Mouse (Mus musculus) liver, embryonic 14 days (tissue): ENCODE measurements around the gene Ccdc142. TPM values are rescaled to one million over a fixed set of nuclear protein-coding genes. Genes with fewer than 3 reads are reported as not detected.

Experiments
- polyA plus RNA-seq: library from polyadenylated mRNA; depleted of rRNA; stranded (reverse); fragments of >200 nt; gene quantifications from 2 replicates; pipeline ENCODE4 v1.2.3, GENCODE M21; 2012; rRNA removed

Gene Ccdc142
- 1.0 and 1.1 TPM in 2 replicates for polyA plus RNA-seq

GRCm38 (mm10) chr6:83101316-83101687 is at the start of gene Ccdc142, which contains the start of gene Gm42688:
Gene Ccdc142, plus strand, starts transcription at chr6:83101601.
Gene Gm42688, plus strand, starts transcription at chr6:83101617.

DNA sequence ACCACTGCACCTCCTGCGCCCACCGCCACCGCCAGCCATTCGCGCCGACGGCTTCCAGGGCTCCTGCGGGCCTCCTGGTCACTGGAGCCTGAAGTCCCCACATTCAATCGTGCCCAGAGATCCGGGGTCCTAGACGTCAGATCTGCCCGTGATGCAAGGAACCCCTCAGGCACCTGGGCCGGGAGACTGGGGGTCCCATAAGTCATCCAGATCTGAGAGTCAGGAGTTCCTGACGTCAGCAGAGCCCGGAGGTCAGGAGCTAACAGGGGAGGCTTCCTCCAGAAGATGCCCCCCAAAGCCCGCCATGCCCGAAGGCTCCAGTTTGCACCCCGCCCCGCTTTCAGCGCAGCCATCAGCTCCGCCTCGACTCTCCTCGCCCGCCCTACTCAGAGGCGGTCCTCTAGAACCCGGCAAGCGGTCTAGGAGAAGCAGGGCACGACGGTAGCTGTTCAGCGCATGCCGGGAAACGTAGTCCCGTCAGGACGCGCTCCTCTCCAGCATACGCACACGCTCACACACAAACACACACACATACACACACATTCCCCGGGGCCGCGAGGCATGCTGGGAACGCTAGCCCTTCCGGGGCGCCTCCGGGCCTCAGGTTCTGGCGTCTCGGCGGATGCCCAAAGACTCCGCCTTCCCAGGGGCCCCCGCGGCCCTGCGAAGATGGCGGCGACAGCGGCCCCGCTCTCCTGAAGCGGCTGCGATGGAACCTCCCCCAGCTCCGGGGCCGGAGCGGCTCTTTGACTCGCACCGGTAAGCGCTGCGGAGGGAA is 47.1 kb upstream of the Ccdc142 start, which contains the start of gene Aup1:
Aup1 (plus strand) TSS at position 448 of the 778 bp plus-strand sequence.

DNA sequence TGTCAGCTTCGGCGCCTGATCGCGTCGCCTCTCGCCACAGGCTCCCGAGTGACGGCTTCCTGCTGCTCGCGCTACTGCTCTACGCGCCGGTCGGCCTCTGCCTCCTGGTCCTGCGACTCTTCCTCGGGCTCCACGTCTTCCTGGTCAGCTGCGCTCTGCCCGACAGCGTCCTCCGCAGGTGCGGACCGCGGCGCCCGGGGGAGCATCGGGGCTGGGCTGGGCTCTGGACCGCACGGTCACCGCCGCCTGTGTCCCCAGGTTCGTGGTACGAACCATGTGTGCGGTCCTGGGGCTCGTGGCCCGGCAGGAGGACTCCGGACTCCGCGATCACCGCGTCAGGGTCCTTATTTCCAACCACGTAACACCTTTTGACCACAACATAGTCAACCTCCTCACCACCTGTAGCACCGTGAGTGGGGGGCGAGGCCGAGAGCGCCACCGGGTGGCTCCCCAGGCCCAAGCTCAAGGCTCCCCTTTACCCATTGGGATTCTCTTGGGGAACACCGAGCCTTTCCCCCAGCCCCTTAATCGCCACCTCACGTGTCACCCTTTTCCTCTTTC is 46.5 kb upstream of the Ccdc142 start, which contains the start of gene Htra2:
Htra2 (minus strand) TSS at position 403 of the 561 bp plus-strand sequence.

GRCm38 (mm10) chr6:83057790-83058189 is 43.6 kb upstream of the Ccdc142 start, which contains the start of gene Dqx1:
Gene Dqx1, plus strand, starts transcription at chr6:83057844.

DNA sequence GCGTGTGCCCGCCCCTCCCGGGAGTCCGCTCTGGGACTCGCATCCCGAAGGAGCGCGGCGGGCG is 31.3 kb upstream of the Ccdc142 start, which contains the start of gene Tlx2:
Tlx2 (minus strand) TSS at position 47 of the 64 bp plus-strand sequence.

GRCm38 (mm10) chr6:83077630-83078323 is 23.6 kb upstream of the Ccdc142 start, which contains the start of gene Pcgf1:
Gene Pcgf1, plus strand, starts transcription at chr6:83077869.

GRCm38 (mm10) chr6:83086121-83087035 is 15.0 kb upstream of the Ccdc142 start, which contains the start of gene Lbx2:
Gene Lbx2, plus strand, starts transcription at chr6:83086367.

DNA sequence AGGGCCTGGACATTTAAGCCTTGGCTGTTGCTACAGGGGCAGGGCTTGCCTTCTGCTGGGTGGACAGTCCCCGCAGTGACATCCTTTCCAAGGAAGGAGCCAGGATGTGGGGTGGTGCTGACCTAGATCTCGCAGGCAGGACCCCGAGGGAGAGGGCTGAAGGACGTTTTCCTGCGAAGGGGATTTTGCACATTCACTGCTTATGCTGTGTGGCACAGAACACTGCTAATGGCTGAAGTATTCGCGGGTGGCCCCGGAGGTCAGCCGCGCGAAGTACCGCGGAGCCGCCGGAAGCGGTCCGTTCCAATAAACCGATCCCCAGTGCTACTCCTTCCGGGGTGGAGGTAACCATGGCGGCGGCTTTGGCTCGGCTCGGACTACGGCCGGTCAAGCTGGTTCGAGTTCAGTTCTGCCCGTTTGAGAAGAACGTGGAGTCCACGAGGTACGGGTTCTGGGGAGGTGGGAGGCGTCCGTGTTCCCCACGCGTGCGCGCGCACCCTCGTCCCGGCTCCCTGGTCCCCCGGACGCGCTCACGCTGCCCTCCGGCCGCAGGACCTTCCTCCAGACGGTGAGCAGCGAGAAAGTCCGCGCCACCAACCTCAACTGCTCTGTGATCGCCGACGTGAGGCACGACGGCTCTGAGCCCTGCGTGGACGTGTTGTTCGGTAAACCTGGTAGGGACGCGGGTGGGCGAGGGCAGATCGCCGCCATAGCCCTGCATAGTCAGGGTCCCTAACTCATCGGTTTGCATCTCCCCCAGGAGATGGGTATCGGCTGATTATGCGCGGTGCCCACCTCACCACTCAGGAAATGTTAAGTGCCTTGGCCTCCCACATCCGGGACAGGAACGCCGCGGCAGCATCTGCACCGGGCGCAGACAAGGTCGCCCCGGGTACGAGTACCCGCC is 7.6 kb downstream of the Ccdc142 start, which contains the start of gene Mrpl53:
Mrpl53 (plus strand) TSS at position 279 of the 907 bp plus-strand sequence.

DNA sequence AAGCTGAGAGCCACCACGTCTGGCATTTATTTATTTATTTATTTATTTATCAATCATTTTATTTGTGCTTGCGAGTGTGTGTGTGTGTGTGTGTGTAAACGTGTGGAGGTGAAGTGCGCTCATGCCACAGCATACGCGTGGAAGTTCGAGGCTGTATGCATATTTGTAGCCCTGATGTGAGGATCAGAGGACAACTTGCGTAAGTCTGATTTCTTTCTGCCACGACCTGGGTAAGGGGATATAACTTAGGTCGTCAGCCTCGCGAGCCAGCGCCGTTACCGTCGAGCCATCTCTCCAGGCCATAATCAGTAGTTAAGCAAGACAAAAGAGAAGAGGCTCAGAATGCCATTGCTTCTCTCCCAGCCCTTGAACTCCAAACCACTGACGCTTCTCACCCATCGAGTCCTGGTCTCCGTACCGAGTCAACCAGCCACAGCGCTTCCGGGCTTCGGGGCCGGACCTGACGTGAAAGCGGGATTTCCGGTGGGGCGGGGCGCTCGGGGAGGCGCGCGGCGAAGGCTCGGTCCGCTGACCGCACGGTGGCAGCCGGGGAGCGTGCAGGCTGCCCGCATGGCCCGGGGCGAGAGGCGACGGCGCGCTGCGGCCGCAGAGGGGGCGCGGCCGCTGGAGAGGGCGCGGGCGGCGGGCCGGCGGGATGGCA is 13.7 kb downstream of the Ccdc142 start, which contains the start of gene Mogs:
Mogs (plus strand) TSS at position 486 of the 661 bp plus-strand sequence.

DNA sequence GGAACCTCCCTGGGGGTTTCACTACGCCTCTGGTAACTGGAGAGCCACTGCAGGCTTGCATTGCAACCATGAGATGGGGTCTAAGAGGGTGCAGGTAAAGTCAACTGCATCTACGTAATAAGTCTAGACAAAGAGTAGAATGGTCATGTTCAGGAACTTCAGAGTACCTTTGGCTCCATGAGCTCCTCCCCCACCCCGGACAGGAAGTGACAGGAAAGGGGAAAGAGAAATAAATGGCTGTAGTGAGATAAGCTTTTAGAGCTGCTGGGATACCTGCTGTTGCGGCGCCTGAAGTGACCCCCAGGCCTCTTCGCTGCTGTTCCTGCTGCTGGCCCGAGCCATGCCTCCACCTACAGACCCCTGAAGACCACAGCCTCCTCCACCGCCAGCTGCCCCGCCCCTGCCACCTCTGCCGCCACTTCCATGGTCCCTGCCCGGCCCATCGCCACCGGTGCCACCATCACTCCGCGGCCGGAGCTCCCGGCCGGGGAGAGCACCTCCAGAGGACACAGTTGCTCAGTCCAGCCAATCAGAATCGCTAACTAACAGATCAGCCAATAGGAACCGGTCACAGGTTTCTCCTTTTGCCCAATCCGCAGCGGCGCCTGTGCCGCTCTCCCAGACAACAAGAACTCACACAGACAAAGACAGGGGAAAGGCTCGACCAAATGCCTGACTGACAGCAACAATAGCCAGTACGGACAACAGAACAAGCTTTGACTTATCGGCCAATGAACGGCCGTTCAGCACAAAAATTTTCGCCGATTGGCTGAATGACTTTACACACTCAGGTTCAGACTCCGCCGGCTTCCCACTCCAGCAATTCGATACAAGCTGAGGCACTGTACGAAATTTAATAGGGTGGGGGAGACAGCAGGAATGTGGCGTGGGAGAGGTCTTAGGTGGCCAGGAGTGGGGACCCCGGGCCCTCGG is 19.8 kb downstream of the Ccdc142 start, which contains the start of gene Wbp1:
Wbp1 (minus strand) TSS at position 630 of the 933 bp plus-strand sequence.

DNA sequence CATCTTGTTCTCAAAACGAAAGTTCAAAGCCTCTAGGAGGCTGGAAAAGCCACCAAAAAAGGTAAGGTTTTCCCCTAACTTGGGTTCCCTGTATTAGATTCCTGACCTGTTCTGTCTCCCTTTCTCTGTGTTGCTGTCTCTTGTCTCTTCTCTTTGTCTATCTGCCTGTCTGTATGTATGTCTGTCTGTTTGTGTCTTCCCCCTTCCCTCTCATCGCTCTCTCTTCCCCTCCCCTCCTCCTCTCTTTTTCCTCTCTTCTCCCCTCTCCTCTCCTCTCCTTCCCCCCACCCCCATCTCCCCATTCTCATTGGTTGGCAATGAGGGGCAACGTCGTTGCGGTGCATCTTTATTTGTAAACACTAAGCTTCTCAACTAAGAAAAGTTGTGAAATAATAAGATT is 23.9 kb downstream of the Ccdc142 start, which contains the start of gene Ino80b:
Ino80b (minus strand) TSS at position 101 of the 400 bp plus-strand sequence.

DNA sequence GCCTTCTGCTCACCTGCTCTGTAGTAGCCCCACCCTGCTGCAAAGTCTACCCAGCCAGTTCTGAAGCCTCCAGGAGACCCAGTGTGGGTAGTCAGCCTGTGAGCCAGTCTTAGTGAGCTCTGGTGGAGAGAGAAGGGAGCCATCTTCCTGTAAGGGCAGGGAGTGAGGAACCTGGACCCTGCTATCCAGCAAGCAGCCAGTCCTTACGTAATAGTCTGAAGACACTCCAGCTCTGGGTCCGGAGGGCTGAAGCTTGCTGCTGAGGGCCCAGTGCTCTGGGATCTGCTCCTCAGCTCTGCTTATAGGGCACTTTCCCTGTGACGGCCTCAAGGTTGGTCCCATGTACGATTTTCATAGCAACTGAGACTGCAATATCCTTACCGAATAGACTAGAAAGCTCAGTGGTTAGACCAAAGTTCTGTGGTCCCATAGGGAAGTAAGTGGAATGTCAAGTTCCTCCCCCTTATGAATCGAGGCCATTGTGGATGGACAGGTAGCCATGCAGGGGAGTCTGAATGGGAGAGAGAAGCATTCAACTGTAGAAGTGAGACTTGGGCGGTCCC is 33.6 kb downstream of the Ccdc142 start, which contains the start of gene Rtkn:
Rtkn (plus strand) TSS at position 513 of the 563 bp plus-strand sequence.

GRCm38 (mm10) chr6:83156259-83156684 is 54.9 kb downstream of the Ccdc142 start, which contains the start of the genes Wdr54 and 1700003E16Rik:
Gene Wdr54, minus strand, starts transcription at chr6:83156397.
Gene 1700003E16Rik, plus strand, starts transcription at chr6:83156404.

Other genes with a start within 250 kb of the Ccdc142 start
- gene Sema4f, start 161.8 kb upstream of the Ccdc142 start, polyA plus RNA-seq: 0.02 and 0.05 TPM in 2 replicates
- gene M1ap, start 154.7 kb upstream of the Ccdc142 start, polyA plus RNA-seq: 7.5 and 8.6 TPM in 2 replicates
- 13.6 and 15.5 TPM in 2 replicates for gene Dok1, start 68.1 kb upstream of the Ccdc142 start, polyA plus RNA-seq
- 1.2 and 1.5 TPM in 2 replicates for gene Loxl3, start 67.4 kb upstream of the Ccdc142 start, polyA plus RNA-seq
- 147 and 167 TPM in 2 replicates for gene Aup1, start 47.1 kb upstream of the Ccdc142 start, polyA plus RNA-seq
- 71.6 and 81.9 TPM in 2 replicates for gene Htra2, start 46.3 kb upstream of the Ccdc142 start, polyA plus RNA-seq
- 6.2 and 8.0 TPM in 2 replicates for gene Dqx1, start 43.8 kb upstream of the Ccdc142 start, polyA plus RNA-seq
- not detected in 2 replicates for gene Tlx2, start 31.3 kb upstream of the Ccdc142 start, polyA plus RNA-seq
- 18.8 and 20.7 TPM in 2 replicates for gene Pcgf1, start 23.7 kb upstream of the Ccdc142 start, polyA plus RNA-seq
- 0.18 and 0.19 TPM in 2 replicates for gene Lbx2, start 15.2 kb upstream of the Ccdc142 start, polyA plus RNA-seq
- gene Gm42688, start within 50 bp of the Ccdc142 start, polyA plus RNA-seq: 2.1 TPM in 2 replicates
- 55.1 and 55.3 TPM in 2 replicates for gene Mrpl53, start 7.4 kb downstream of the Ccdc142 start, polyA plus RNA-seq
- gene Mogs, start 13.9 kb downstream of the Ccdc142 start, polyA plus RNA-seq: 32.2 and 34.8 TPM in 2 replicates
- 23.2 and 27.5 TPM in 2 replicates for gene Wbp1, start 20.0 kb downstream of the Ccdc142 start, polyA plus RNA-seq
- 11.3 and 11.9 TPM in 2 replicates for gene Ino80b, start 23.8 kb downstream of the Ccdc142 start, polyA plus RNA-seq
- gene Rtkn, start 33.9 kb downstream of the Ccdc142 start, polyA plus RNA-seq: 9.4 and 10.2 TPM in 2 replicates
- gene Wdr54, start 54.8 kb downstream of the Ccdc142 start, polyA plus RNA-seq: 0.29 and 0.36 TPM in 2 replicates
- gene 1700003E16Rik, start 54.8 kb downstream of the Ccdc142 start, polyA plus RNA-seq: 0.01 and 0.02 TPM in 2 replicates
- 20.0 and 20.7 TPM in 2 replicates for gene Dctn1, start 64.3 kb downstream of the Ccdc142 start, polyA plus RNA-seq
- gene Slc4a5, start 118.2 kb downstream of the Ccdc142 start, polyA plus RNA-seq: 1.2 and 1.3 TPM in 2 replicates
- gene Mthfd2, start 224.3 kb downstream of the Ccdc142 start, polyA plus RNA-seq: 47.3 and 52.6 TPM in 2 replicates
- gene Mob1a, start 224.4 kb downstream of the Ccdc142 start, polyA plus RNA-seq: 25.8 and 32.2 TPM in 2 replicates
- 87.6 and 91.5 TPM in 2 replicates for gene Bola3, start 247.5 kb downstream of the Ccdc142 start, polyA plus RNA-seq